Mouse (Mus musculus): ENCODE results near the gene Gm42421. TPM values are rescaled to one million over a fixed set of nuclear protein-coding genes. Genes with fewer than 3 reads are reported as not detected.

Gene Gm42421
- polyA plus RNA-seq, 1 experiment from 2014 or later, result 0.65 TPM

DNA sequence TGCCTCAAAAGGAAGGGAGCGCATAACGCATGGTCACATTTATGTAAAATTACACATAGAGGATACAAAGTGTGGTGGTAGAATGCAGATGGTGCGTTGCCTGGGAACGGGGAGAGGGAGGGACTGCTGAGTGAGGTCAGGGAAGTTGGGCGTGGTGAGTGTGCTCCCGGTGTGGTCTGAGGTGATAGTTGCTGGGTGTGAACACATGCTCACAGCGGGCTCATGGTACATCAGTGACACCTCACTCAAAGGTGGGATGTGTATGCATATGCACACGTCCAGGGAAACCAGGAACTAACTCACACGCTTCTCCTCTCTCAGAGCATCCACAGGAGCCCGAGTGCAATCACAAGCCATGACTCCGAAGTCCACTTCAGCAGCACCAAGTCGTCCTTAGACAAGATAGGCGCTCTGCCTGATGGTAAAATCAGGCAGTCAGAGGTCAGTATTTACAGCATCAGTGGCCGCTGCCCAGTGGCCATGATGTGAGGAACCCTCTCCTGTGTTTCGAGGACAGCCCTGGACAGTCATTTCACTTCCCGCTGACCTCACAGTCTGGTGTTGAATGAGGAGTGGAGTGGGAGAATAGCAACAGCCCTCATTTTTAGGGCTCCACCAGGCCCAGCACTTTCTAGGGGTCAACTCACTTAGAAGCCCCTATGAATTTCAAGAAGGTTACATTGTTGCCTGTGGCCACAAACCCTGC, 48.9 kb downstream of the Gm42421 start:
- Histone ChIP-seq H3K4me2 (no peak overlapping the region), H3K9me3 (no peaks in the 10 kb centered on the region), H3K4me1 (no peaks in the 10 kb centered on the region), H3K4me3 (no peak overlapping the region), H3K36me3 (no peaks in the 10 kb centered on the region), H3K27ac (no peak overlapping the region), H3K9ac (no peak overlapping the region), H3K27me3 (no peaks in the 10 kb centered on the region)
- no peak; the same call in 1 of the 2 replicates for ATAC-seq (ENCODE audit: borderline replicate concordance, extremely low read depth, low FRiP score, low TSS enrichment)
- WGBS, result 54% methylated on average over 16 of the region's 16 CpGs

DNA sequence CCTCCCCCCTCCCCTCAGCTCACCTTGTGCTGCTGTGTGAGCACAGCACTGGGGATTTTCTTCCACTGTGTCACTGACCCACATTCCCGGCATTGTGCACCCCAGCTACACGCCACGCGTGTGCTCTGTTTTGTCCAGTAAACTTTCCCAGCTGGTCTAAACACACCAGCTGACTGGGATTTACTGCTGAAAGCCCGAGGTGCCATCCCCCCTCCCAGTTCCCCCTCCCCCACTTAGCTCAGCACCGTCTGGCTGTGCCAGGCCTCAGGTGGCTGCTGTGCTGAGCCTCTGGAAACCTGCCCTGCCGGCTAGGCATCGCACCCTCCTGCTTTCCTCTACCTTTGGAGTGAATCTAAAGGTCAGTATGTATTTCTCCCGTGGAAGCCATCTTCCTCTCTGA, 52.9 kb downstream of the Gm42421 start:
- Histone ChIP-seq H3K4me3 (no peak overlapping the region), H3K27me3 (no peaks in the 10 kb centered on the region), H3K36me3 (peaks cover 8% of the 10 kb centered on the region), H3K4me1 (no peaks in the 10 kb centered on the region), H3K27ac (no peak overlapping the region), H3K4me2 (no peak overlapping the region), H3K9ac (no peak overlapping the region), H3K9me3 (no peaks in the 10 kb centered on the region)
- 35% methylated on average over 9 of the region's 9 CpGs for WGBS
- no peak for ATAC-seq (ENCODE audit: borderline replicate concordance, extremely low read depth, low FRiP score, low TSS enrichment)

DNA sequence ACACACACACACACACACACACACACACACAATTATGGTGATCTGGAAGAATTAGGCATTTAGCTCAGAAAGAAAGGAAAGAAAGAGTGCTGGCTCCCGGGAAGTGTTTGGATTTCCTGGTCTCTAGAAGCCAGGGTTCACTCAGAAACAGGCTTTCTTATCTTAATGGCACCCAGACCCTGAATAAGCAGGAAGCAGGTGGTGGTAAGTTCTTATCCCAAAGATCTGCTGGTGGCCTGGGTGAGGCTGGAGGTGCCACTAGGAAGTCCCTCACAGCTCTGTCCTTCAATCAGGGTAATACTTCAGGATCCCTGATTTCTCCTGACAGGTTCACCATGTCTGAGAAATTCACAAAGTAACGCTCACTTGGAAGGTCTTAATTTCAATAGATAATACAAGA, 54.4 kb downstream of the Gm42421 start:
- Histone ChIP-seq H3K27me3 (no peaks in the 10 kb centered on the region), H3K9me3 (no peaks in the 10 kb centered on the region), H3K27ac (no peak overlapping the region), H3K9ac (no peak overlapping the region), H3K4me2 (no peak overlapping the region), H3K36me3 (peaks cover 19% of the 10 kb centered on the region), H3K4me3 (no peak overlapping the region), H3K4me1 (no peaks in the 10 kb centered on the region)
- WGBS, result 54% methylated on average over 2 of the region's 2 CpGs
- ATAC-seq (ENCODE audit: borderline replicate concordance, extremely low read depth, low FRiP score, low TSS enrichment), result no peak

DNA sequence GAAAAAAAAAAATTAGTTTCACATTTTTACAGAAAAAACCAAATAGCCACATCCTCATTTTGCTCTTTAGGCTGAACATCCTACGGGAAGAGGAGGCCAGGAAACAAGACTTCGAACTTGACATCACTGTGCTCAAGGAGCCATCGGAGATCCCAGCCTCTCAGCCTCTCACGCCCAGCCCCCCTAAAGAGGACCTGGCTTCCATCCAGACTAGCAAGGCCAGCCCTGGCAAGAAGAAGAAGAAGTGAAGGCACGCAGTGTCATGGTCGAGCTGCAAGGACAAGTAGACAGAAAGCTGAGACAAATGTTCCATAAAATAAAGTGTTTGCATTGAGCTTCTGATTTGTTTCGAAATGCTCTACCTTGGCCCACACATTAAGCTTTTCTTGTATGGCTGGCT, 57.4 kb downstream of the Gm42421 start:
- no peaks in the 10 kb centered on the region for H3K27me3 ChIP-seq
- WGBS, result 63% methylated on average over 7 of the region's 7 CpGs
- no peaks in the 10 kb centered on the region for H3K4me1 ChIP-seq
- H3K4me2 ChIP-seq, result no peak overlapping the region
- no peak overlapping the region for H3K9ac ChIP-seq
- H3K4me3 ChIP-seq, result no peak overlapping the region
- ATAC-seq (ENCODE audit: borderline replicate concordance, extremely low read depth, low FRiP score, low TSS enrichment), result no peak
- H3K27ac ChIP-seq, result no peak overlapping the region
- H3K36me3 ChIP-seq, result peaks cover 49% of the 10 kb centered on the region
- no peaks in the 10 kb centered on the region for H3K9me3 ChIP-seq

Other genes starting within 250 kb of the Gm42421 start
- 20.0 and 20.4 TPM in 2 replicates for gene Usp42, start 195.9 kb upstream of the Gm42421 start, polyA plus RNA-seq (2015; fragmentation: Nextera tagmentation; extraction: Ambion mirVana)
- gene Eif2ak1, start 110.4 kb upstream of the Gm42421 start, polyA plus RNA-seq (2015; fragmentation: Nextera tagmentation; extraction: Ambion mirVana), result 33.3 and 36.4 TPM in 2 replicates
- gene Ankrd61, start 30.5 kb upstream of the Gm42421 start, polyA plus RNA-seq (2015; fragmentation: Nextera tagmentation; extraction: Ambion mirVana), result 0.24 and 0.35 TPM in 2 replicates
- gene Aimp2, start 18.3 kb upstream of the Gm42421 start, polyA plus RNA-seq (2015; fragmentation: Nextera tagmentation; extraction: Ambion mirVana), result 95.5 and 103 TPM in 2 replicates
- gene Pms2, start 18.2 kb upstream of the Gm42421 start, polyA plus RNA-seq (2015; fragmentation: Nextera tagmentation; extraction: Ambion mirVana), result 27.8 and 31.2 TPM in 2 replicates
- gene Rsph10b, start 4.9 kb downstream of the Gm42421 start, polyA plus RNA-seq (2015; fragmentation: Nextera tagmentation; extraction: Ambion mirVana), result 0.89 and 0.95 TPM in 2 replicates
- gene Ccz1, start 86.7 kb downstream of the Gm42421 start, polyA plus RNA-seq (2015; fragmentation: Nextera tagmentation; extraction: Ambion mirVana), result 71.9 and 78.4 TPM in 2 replicates
- gene Ocm, start 98.5 kb downstream of the Gm42421 start, polyA plus RNA-seq (2015; fragmentation: Nextera tagmentation; extraction: Ambion mirVana), result not detected in 2 replicates
- 4.0 and 4.4 TPM in 2 replicates for gene Lmtk2, start 172.3 kb downstream of the Gm42421 start, polyA plus RNA-seq (2015; fragmentation: Nextera tagmentation; extraction: Ambion mirVana)